Mouse (Mus musculus): ENCODE results near the gene Cep83.

Cep83 gene

GRCm38 (mm10) chr10:94827325-94827724 is 138.9 kb downstream of the Cep83 start:
- no peak for DNase-seq (ENCODE audit: low spot score)

DNA sequence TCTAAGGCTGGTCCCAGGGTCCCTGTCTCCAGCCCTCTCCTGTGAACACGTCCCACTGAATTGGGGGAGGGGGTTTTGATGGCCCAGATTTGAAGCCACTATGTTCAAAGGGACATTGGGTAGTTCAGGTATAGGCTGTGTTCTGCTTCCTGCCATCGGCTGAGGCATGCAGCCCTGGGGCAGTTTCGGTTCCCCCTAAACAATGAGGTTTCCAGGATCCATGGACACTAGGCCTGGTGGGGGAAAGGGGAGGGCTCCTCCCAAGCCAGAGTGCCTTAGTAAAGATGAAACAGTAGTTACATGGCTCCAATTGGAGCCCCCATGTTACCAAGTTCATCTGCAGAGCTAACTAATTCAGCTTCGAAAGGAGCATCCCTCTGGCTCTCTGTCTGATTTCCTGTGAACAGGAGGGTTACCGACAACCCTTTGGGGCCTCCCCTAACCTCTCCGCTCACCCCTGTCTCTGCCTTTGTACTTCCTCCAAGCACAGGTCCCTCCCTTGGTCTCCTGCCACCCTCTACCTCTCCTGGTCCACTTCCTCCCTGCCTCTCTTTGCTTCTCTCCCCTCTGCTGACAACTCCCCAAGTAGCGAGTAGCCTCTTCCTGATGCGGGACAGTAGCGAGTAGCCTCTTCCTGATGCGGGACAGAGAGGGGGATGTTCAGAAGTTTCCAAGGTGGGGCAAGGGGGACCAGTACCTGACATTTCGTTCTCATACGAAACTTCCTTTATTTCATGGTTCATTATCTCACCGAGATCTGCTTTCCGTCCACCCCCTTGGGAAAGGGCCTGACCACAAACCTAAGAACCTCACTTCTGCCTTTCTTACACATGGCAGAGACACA is 139.7 kb downstream of the Cep83 start:
- DNase-seq (ENCODE audit: low spot score): no peak

DNA sequence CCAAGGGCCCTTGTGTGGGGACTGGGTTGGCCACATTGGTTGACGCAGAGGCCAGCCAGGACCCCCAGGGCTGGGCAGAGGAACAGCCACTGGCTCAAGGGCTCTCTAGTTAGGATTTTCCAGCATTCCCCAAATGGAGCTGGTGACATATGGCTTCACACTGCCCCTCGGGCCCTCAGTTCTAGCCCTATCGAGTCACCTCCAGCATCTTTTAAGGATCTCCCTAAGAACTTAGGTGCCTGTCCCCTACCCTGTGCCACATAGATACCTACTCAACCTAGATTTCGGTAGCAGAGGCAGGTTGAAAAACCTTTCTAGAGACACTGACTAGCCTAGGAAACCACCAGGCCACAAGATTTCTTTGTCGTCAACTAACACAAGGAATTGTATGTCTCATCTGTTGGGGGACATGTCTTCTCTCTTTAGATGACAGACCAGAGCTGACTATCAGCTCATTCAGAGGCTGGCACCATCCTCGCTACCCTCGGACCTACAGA is 140.3 kb downstream of the Cep83 start:
- DNase-seq (ENCODE audit: low spot score): no peak

DNA sequence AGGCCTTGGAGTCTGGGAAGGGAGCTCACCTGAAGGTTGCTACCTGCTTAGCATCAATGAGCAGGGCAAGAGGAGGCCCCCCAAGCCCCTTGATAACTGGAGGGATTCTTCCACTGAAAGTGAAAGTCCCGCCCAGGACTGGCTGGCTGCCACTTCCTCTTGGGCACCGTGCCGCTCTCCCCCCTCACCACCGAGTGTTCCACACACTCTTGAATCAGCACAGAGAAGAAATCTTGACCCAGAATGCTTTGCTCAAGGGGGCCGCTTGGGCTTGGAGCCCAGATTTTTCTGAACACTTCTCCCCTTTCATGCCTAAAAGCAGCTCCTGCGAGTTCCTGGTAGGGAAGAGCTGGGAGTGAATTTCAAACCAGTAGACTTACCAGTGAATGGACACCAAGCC is 141.0 kb downstream of the Cep83 start:
- peak; percentile 93 for DNase-seq (ENCODE audit: low spot score)

DNA sequence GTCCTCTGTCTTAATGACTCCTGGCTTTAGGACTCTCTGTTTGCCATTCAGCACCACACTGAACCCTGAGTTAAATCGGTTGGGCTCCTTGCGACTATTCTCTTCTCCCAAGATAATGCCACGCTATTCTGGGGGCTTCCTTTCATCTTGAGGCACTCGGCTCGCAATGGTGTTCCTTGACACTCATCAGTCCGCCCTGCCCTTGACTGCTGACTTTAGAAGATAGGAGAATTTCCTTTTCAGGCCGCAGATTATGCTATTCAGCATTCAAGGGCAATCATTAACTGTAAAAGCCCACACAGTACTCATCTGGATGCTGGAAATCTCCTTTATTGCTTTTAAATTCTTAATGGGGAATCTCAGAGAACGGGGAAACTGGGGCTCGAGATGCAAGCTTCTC is 147.4 kb downstream of the Cep83 start:
- no peak for DNase-seq (ENCODE audit: low spot score)

Measured in ovary, postnatal 14 days (tissue).